Mouse (Mus musculus): ENCODE measurements around the gene Cfap54. TPM values are rescaled to one million over a fixed set of nuclear protein-coding genes. Genes with fewer than 3 reads are reported as not detected.
A peak's percentile ranks its signal among the peaks of the same experiment; 100 is the strongest.

Cfap54 gene
- polyA plus RNA-seq, 1 experiment, result 1.8 TPM

GRCm38 (mm10) chr10:93122399-93123184, 41.2 kb upstream of the Cfap54 start:
- WGBS, result 17% methylated on average over 12 of the region's 12 CpGs
- no peak overlapping the region; the same call in 1 of the 2 replicates for H3K27ac ChIP-seq (ENCODE audit: control insufficient read depth, insufficient read depth, low read depth, low read length, poor library complexity)
- no peak overlapping the region for H3K4me3 ChIP-seq (replicated peaks; ENCODE audit: control insufficient read depth, low read depth, low read length)
- TF ChIP-seq POLR2A (IDR thresholded peaks at IDR 0.05; ENCODE audit: borderline replicate concordance, control insufficient read depth, low read depth, low read length) (no peak), CTCF (IDR thresholded peaks at IDR 0.05; ENCODE audit: control insufficient read depth, insufficient read depth, low read length) (no peak)
- peaks cover 2% of the 10 kb centered on the region; the same call in 1 of the 2 replicates for H3K4me1 ChIP-seq (ENCODE audit: control insufficient read depth, insufficient read depth, low read length)

GRCm38 (mm10) chr10:93121262-93121860, 39.9 kb upstream of the Cfap54 start:
- 70% methylated on average over 6 of the region's 6 CpGs for WGBS
- H3K4me3 ChIP-seq (replicated peaks; ENCODE audit: control insufficient read depth, low read depth, low read length), result no peak overlapping the region
- TF ChIP-seq POLR2A (IDR thresholded peaks at IDR 0.05; ENCODE audit: borderline replicate concordance, control insufficient read depth, low read depth, low read length), result no peak
- no peak for TF ChIP-seq CTCF (IDR thresholded peaks at IDR 0.05; ENCODE audit: control insufficient read depth, insufficient read depth, low read length)
- H3K4me1 ChIP-seq (ENCODE audit: control insufficient read depth, insufficient read depth, low read length), result peaks cover 2% of the 10 kb centered on the region; the same call in 1 of the 2 replicates
- H3K27ac ChIP-seq (ENCODE audit: control insufficient read depth, insufficient read depth, low read depth, low read length, poor library complexity), result no peak overlapping the region

GRCm38 (mm10) chr10:93119809-93120208, 38.4 kb upstream of the Cfap54 start:
- no peak for TF ChIP-seq POLR2A (IDR thresholded peaks at IDR 0.05; ENCODE audit: borderline replicate concordance, control insufficient read depth, low read depth, low read length)
- no peak overlapping the region for H3K4me3 ChIP-seq (replicated peaks; ENCODE audit: control insufficient read depth, low read depth, low read length)
- no peaks in the 10 kb centered on the region; the same call in 1 of the 2 replicates for H3K4me1 ChIP-seq (ENCODE audit: control insufficient read depth, insufficient read depth, low read length)
- 76% methylated on average over 5 of the region's 5 CpGs for WGBS
- no peak overlapping the region for H3K27ac ChIP-seq (ENCODE audit: control insufficient read depth, insufficient read depth, low read depth, low read length, poor library complexity)

- WGBS, result 65% methylated on average over 3 of the region's 3 CpGs
- Histone ChIP-seq H3K4me3 (replicated peaks; ENCODE audit: control insufficient read depth, low read depth, low read length) (no peak overlapping the region), H3K4me1 (ENCODE audit: control insufficient read depth, insufficient read depth, low read length) (peaks cover 1% of the 10 kb centered on the region; the same call in 1 of the 2 replicates), H3K27ac (ENCODE audit: control insufficient read depth, insufficient read depth, low read depth, low read length, poor library complexity) (no peak overlapping the region)
- TF ChIP-seq CTCF (IDR thresholded peaks at IDR 0.05; ENCODE audit: control insufficient read depth, insufficient read depth, low read length) (no peak), POLR2A (IDR thresholded peaks at IDR 0.05; ENCODE audit: borderline replicate concordance, control insufficient read depth, low read depth, low read length) (no peak)
These were observed 35.2 kb upstream of the Cfap54 start for GRCm38 (mm10) chr10:93116636-93117035.

GRCm38 (mm10) chr10:93115743-93116142, 34.3 kb upstream of the Cfap54 start:
- Histone ChIP-seq H3K27ac (ENCODE audit: control insufficient read depth, insufficient read depth, low read depth, low read length, poor library complexity) (no peak overlapping the region), H3K4me3 (replicated peaks; ENCODE audit: control insufficient read depth, low read depth, low read length) (no peak overlapping the region), H3K4me1 (ENCODE audit: control insufficient read depth, insufficient read depth, low read length) (peaks cover 1% of the 10 kb centered on the region; the same call in 1 of the 2 replicates)
- TF ChIP-seq CTCF (IDR thresholded peaks at IDR 0.05; ENCODE audit: control insufficient read depth, insufficient read depth, low read length) (no peak), POLR2A (IDR thresholded peaks at IDR 0.05; ENCODE audit: borderline replicate concordance, control insufficient read depth, low read depth, low read length) (no peak)
- 17% methylated on average over 1 of the region's 1 CpGs for WGBS

GRCm38 (mm10) chr10:93114782-93115181, 33.4 kb upstream of the Cfap54 start:
- Histone ChIP-seq H3K4me3 (replicated peaks; ENCODE audit: control insufficient read depth, low read depth, low read length) (no peak overlapping the region), H3K4me1 (ENCODE audit: control insufficient read depth, insufficient read depth, low read length) (peaks cover 1% of the 10 kb centered on the region; the same call in 1 of the 2 replicates), H3K27ac (ENCODE audit: control insufficient read depth, insufficient read depth, low read depth, low read length, poor library complexity) (no peak overlapping the region)
- WGBS, result 75% methylated on average over 1 of the region's 1 CpGs
- no peak for TF ChIP-seq POLR2A (IDR thresholded peaks at IDR 0.05; ENCODE audit: borderline replicate concordance, control insufficient read depth, low read depth, low read length)
- no peak for TF ChIP-seq CTCF (IDR thresholded peaks at IDR 0.05; ENCODE audit: control insufficient read depth, insufficient read depth, low read length)

- Histone ChIP-seq H3K27ac (ENCODE audit: control insufficient read depth, insufficient read depth, low read depth, low read length, poor library complexity) (no peak overlapping the region), H3K4me3 (replicated peaks; ENCODE audit: control insufficient read depth, low read depth, low read length) (peak overlapping the region; percentile 11), H3K4me1 (ENCODE audit: control insufficient read depth, insufficient read depth, low read length) (peaks cover 1% of the 10 kb centered on the region; the same call in 1 of the 2 replicates)
- 82% methylated on average over 8 of the region's 8 CpGs for WGBS
- TF ChIP-seq POLR2A (IDR thresholded peaks at IDR 0.05; ENCODE audit: borderline replicate concordance, control insufficient read depth, low read depth, low read length) (no peak), CTCF (IDR thresholded peaks at IDR 0.05; ENCODE audit: control insufficient read depth, insufficient read depth, low read length) (no peak)
These were observed 32.5 kb upstream of the Cfap54 start for GRCm38 (mm10) chr10:93113968-93114367.

GRCm38 (mm10) chr10:93112021-93112420, 30.6 kb upstream of the Cfap54 start:
- TF ChIP-seq POLR2A (IDR thresholded peaks at IDR 0.05; ENCODE audit: borderline replicate concordance, control insufficient read depth, low read depth, low read length) (no peak), CTCF (IDR thresholded peaks at IDR 0.05; ENCODE audit: control insufficient read depth, insufficient read depth, low read length) (no peak)
- 83% methylated on average over 6 of the region's 6 CpGs for WGBS
- H3K27ac ChIP-seq (ENCODE audit: control insufficient read depth, insufficient read depth, low read depth, low read length, poor library complexity), result no peak overlapping the region
- H3K4me1 ChIP-seq (ENCODE audit: control insufficient read depth, insufficient read depth, low read length), result peaks cover 1% of the 10 kb centered on the region; the same call in 1 of the 2 replicates
- H3K4me3 ChIP-seq (replicated peaks; ENCODE audit: control insufficient read depth, low read depth, low read length), result no peak overlapping the region

All from bone marrow, adult 2 months (tissue).